Mouse (Mus musculus): ENCODE results near the gene Nell2.

GRCm38 (mm10) chr15:95473976-95474375 is 54.4 kb downstream of the Nell2 start:
- TF ChIP-seq CTCF (conservative IDR thresholded peaks at IDR 0.05 in 1 of 2, IDR thresholded peaks at IDR 0.05 in 1 of 2; ENCODE audit: low read depth in 2 of 2, low read length in 2 of 2) (no peak), ZNF384 (IDR thresholded peaks at IDR 0.05; ENCODE audit: low read depth, low read length) (no peak), POLR2A (IDR thresholded peaks at IDR 0.05; ENCODE audit: low read depth, low read length) (no peak), BHLHE40 (IDR thresholded peaks at IDR 0.05; ENCODE audit: low read depth, low read length) (no peak), RAD21 (IDR thresholded peaks at IDR 0.05; ENCODE audit: low read depth, low read length) (no peak), HCFC1 (IDR thresholded peaks at IDR 0.05; ENCODE audit: low read depth, low read length) (no peak), MAX (IDR thresholded peaks at IDR 0.05; ENCODE audit: low read length) (no peak), CHD2 (IDR thresholded peaks at IDR 0.05; ENCODE audit: low read length) (no peak), ETS1 (conservative IDR thresholded peaks at IDR 0.05; ENCODE audit: low read depth, low read length) (no peak), SIN3A (IDR thresholded peaks at IDR 0.05; ENCODE audit: low read length) (no peak), USF1 (IDR thresholded peaks at IDR 0.05; ENCODE audit: low read depth, low read length) (no peak), SMC3 (IDR thresholded peaks at IDR 0.05; ENCODE audit: low read depth, low read length) (no peak)

Data from CH12.LX (cell line).